Mouse (Mus musculus): ENCODE measurements around the gene Tomm40l. TPM values are rescaled to one million over a fixed set of nuclear protein-coding genes. Genes with fewer than 3 reads are reported as not detected.

The Tomm40l gene
- total RNA-seq, 1 experiment = 27.5 TPM

DNA sequence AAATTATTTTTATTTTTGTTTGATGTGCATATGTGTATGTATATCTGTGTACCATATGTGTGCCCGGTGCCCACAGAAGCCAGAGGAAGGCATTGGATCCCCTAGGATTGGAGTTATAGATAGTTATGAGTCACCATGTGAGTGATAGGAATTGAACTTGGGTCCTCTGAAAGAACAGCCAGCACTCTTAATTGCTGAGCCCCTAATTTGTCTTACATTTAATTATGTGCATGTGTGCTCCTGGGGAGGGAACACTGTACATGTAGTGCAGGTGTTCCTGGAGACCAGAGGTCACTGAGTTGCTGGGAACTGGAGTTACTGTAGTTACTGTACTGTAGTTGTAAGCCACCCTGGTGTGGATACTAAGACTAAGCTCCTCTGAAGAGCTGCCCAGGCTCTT, 21.5 kb downstream of the Tomm40l start:
- Histone ChIP-seq H3K4me1 (ENCODE audit: control insufficient read depth in 2 of 2, insufficient read depth in 2 of 2, low read length in 2 of 2, poor library complexity in 1 of 2) (peaks cover 0 to 2% of the 10 kb centered on the region in 2 experiments; a peak in 1 of 4 replicates), H3K4me3 (ENCODE audit: insufficient read depth in 1 of 2, low read depth in 1 of 2, low read length in 2 of 2, poor library complexity in 1 of 2, severe bottlenecking in 1 of 2) (no peak overlapping the region), H3K9ac (ENCODE audit: insufficient read depth, low read depth, low read length, poor library complexity, severe bottlenecking) (no peak overlapping the region), H3K9me3 (ENCODE audit: control insufficient read depth, insufficient read depth, low read depth, low read length) (no peaks in the 10 kb centered on the region), H3K36me3 (ENCODE audit: control insufficient read depth, insufficient read depth, low read length, poor library complexity, severe bottlenecking) (no peaks in the 10 kb centered on the region), H3K27ac (ENCODE audit: insufficient read depth, low read depth, low read length, poor library complexity, severe bottlenecking) (no peak overlapping the region)
- no peak for TF ChIP-seq HCFC1 (IDR thresholded peaks at IDR 0.05; ENCODE audit: borderline replicate concordance, insufficient read depth, low read length)
- no peak for TF ChIP-seq ZNF384 (IDR thresholded peaks at IDR 0.05; ENCODE audit: low read depth, low read length)
- no peak for TF ChIP-seq ZC3H11A (IDR thresholded peaks at IDR 0.05; ENCODE audit: borderline replicate concordance, low read depth, low read length)
- TF ChIP-seq CHD2 (IDR thresholded peaks at IDR 0.05; ENCODE audit: low read depth, low read length) = no peak
- no peak for TF ChIP-seq MAFK (IDR thresholded peaks at IDR 0.05; ENCODE audit: insufficient read depth, low read depth, low read length)
- in situ Hi-C loops (cut with MboI; ENCODE audit: low sequenced_read_pairs in 2 of 2, unreplicated experiment in 2 of 2) = no loop called here
- DNase-seq (ENCODE audit: low read depth, low spot score) = no peak

- Histone ChIP-seq H3K9ac (ENCODE audit: insufficient read depth, low read depth, low read length, poor library complexity, severe bottlenecking) (no peak overlapping the region), H3K4me1 (ENCODE audit: control insufficient read depth in 2 of 2, insufficient read depth in 2 of 2, low read length in 2 of 2, poor library complexity in 1 of 2) (peaks cover 0 to 2% of the 10 kb centered on the region in 2 experiments; a peak in 1 of 4 replicates), H3K27ac (ENCODE audit: insufficient read depth, low read depth, low read length, poor library complexity, severe bottlenecking) (no peak overlapping the region), H3K4me3 (ENCODE audit: insufficient read depth in 1 of 2, low read depth in 1 of 2, low read length in 2 of 2, poor library complexity in 1 of 2, severe bottlenecking in 1 of 2) (no peak overlapping the region), H3K36me3 (ENCODE audit: control insufficient read depth, insufficient read depth, low read length, poor library complexity, severe bottlenecking) (no peaks in the 10 kb centered on the region), H3K9me3 (ENCODE audit: control insufficient read depth, insufficient read depth, low read depth, low read length) (no peaks in the 10 kb centered on the region)
- no peak for DNase-seq (ENCODE audit: low read depth, low spot score)
- TF ChIP-seq HCFC1 (IDR thresholded peaks at IDR 0.05; ENCODE audit: borderline replicate concordance, insufficient read depth, low read length) (no peak), ZC3H11A (IDR thresholded peaks at IDR 0.05; ENCODE audit: borderline replicate concordance, low read depth, low read length) (no peak), ZNF384 (IDR thresholded peaks at IDR 0.05; ENCODE audit: low read depth, low read length) (no peak), CHD2 (IDR thresholded peaks at IDR 0.05; ENCODE audit: low read depth, low read length) (no peak), MAFK (IDR thresholded peaks at IDR 0.05; ENCODE audit: insufficient read depth, low read depth, low read length) (no peak)
- in situ Hi-C loops (cut with MboI; ENCODE audit: low sequenced_read_pairs in 2 of 2, unreplicated experiment in 2 of 2) = no loop called here
Measured at GRCm38 (mm10) chr1:171199532-171199931, 22.8 kb downstream of the Tomm40l start.

- peak; percentile 68 for DNase-seq (ENCODE audit: low read depth, low spot score)
- H3K9me3 ChIP-seq (ENCODE audit: control insufficient read depth, insufficient read depth, low read depth, low read length) = no peaks in the 10 kb centered on the region
- no peaks in the 10 kb centered on the region for H3K36me3 ChIP-seq (ENCODE audit: control insufficient read depth, insufficient read depth, low read length, poor library complexity, severe bottlenecking)
- peaks cover 0 to 2% of the 10 kb centered on the region in 2 experiments; a peak in 1 of 4 replicates for H3K4me1 ChIP-seq (ENCODE audit: control insufficient read depth in 2 of 2, insufficient read depth in 2 of 2, low read length in 2 of 2, poor library complexity in 1 of 2)
- no peak within 1 kb of the TSS for H3K27ac ChIP-seq (ENCODE audit: insufficient read depth, low read depth, low read length, poor library complexity, severe bottlenecking)
- no peak for TF ChIP-seq HCFC1 (IDR thresholded peaks at IDR 0.05; ENCODE audit: borderline replicate concordance, insufficient read depth, low read length)
- TF ChIP-seq CHD2 (IDR thresholded peaks at IDR 0.05; ENCODE audit: low read depth, low read length) = peak; percentile 69; the same call in 1 of the 2 replicates
- peak within 1 kb of the TSS; percentile 3; the same call in 1 of the 2 replicates for H3K9ac ChIP-seq (ENCODE audit: insufficient read depth, low read depth, low read length, poor library complexity, severe bottlenecking)
- in situ Hi-C loops (cut with MboI; ENCODE audit: low sequenced_read_pairs in 2 of 2, unreplicated experiment in 2 of 2) = no loop called here
- peak within 1 kb of the TSS; percentile 77 to 91 for H3K4me3 ChIP-seq (ENCODE audit: insufficient read depth in 1 of 2, low read depth in 1 of 2, low read length in 2 of 2, poor library complexity in 1 of 2, severe bottlenecking in 1 of 2)
Measured at GRCm38 (mm10) chr1:171195887-171196397, 26.4 kb downstream of the Tomm40l start, which contains the start of gene Pcp4l1. Gene Pcp4l1 (minus strand): TSS chr1:171196268.

DNA sequence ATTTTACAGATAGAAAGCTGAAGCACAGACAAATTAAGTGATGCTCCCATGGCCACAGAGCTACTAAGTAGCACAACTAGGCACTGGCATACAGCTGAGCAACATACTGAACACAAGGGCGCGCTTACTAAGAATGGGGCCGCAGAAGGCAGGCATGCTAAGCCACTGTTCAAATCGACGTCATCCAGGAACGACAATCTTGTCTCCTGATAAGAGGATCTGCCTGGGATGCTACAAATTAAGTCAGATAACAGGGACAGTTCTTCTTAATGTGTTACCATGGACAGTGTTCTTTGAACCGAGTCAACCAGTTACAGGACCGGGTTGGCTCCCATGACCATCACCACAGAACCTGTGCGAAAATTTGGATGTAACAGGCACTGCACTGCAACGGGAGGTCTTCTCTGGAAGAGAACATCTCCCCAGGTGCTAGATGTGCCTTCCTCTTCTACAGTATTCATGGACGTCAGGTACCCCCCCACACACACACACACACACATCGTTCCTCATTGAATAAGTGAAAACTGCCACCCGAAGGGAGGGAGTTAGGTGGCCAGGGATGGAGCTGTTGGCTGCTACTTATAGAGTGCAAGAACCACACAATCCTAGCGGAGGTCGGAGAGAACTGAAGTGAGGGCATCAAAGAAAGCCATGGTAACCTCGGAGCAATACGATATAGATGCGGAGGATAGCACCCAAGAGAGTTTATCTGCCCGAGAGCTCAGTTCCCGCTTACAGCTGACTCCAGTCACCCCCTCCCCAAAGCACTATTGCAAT, 27.1 kb downstream of the Tomm40l start:
- Histone ChIP-seq H3K4me1 (ENCODE audit: control insufficient read depth in 2 of 2, insufficient read depth in 2 of 2, low read length in 2 of 2, poor library complexity in 1 of 2) (peaks cover 0 to 2% of the 10 kb centered on the region in 2 experiments; a peak in 1 of 4 replicates), H3K4me3 (ENCODE audit: insufficient read depth in 1 of 2, low read depth in 1 of 2, low read length in 2 of 2, poor library complexity in 1 of 2, severe bottlenecking in 1 of 2) (peak overlapping the region; percentile 77 to 91), H3K9me3 (ENCODE audit: control insufficient read depth, insufficient read depth, low read depth, low read length) (no peaks in the 10 kb centered on the region), H3K9ac (ENCODE audit: insufficient read depth, low read depth, low read length, poor library complexity, severe bottlenecking) (peak overlapping the region; percentile 3; the same call in 1 of the 2 replicates), H3K27ac (ENCODE audit: insufficient read depth, low read depth, low read length, poor library complexity, severe bottlenecking) (no peak overlapping the region), H3K36me3 (ENCODE audit: control insufficient read depth, insufficient read depth, low read length, poor library complexity, severe bottlenecking) (no peaks in the 10 kb centered on the region)
- in situ Hi-C loops (cut with MboI; ENCODE audit: low sequenced_read_pairs in 2 of 2, unreplicated experiment in 2 of 2) = no loop called here
- TF ChIP-seq ZNF384 (IDR thresholded peaks at IDR 0.05; ENCODE audit: low read depth, low read length) = no peak
- no peak for TF ChIP-seq CHD2 (IDR thresholded peaks at IDR 0.05; ENCODE audit: low read depth, low read length)
- no peak for TF ChIP-seq ZC3H11A (IDR thresholded peaks at IDR 0.05; ENCODE audit: borderline replicate concordance, low read depth, low read length)
- no peak for DNase-seq (ENCODE audit: low read depth, low spot score)
